Mouse (Mus musculus): ENCODE measurements at regions not wholly inside any gene's neighbourhood (a gene's known extent, or its start where the extent isn't known, plus 50 kb on each side); places are given as distances from the start of the nearest gene placed in this dataset.

DNA sequence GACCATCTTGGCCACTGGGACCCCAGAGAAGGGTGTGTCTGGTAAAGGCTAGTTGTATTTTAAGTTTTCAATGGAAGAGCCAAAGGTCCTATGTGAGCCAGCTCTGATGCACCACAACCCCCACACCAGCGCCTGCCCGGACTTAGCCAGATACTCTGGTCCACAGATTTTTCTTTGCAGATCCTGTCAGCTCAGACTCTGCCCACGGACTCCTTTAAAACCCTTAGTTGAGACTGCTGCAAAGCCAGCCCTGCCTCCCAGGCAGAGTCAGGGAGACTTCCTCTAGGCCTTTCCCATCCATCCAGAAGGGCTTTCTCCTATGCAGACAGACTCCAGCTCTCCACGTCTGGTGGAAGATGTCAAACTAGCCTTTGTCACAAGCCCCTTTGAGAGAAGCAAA, 115.2 kb downstream of the Vegfa start:
- no peak overlapping the region for H3K27ac ChIP-seq (ENCODE audit: low read depth)
- no peak for DNase-seq
- TF ChIP-seq CTCF (IDR thresholded peaks at IDR 0.05; ENCODE audit: low read depth), result no peak
- H3K4me3 ChIP-seq (ENCODE audit: low read depth, low read length), result no peak overlapping the region
- WGBS, result 67% methylated on average over 4 of the region's 4 CpGs
- ATAC-seq (ENCODE audit: insufficient read depth), result no peak
- H3K9me3 ChIP-seq (ENCODE audit: low read depth, low read length), result 0 out of 2 replicates have a peak, but pooled peaks cover 5% of the 10 kb centered on the region
- H3K9ac ChIP-seq, result no peak overlapping the region
- no peaks in the 10 kb centered on the region for H3K36me3 ChIP-seq (ENCODE audit: insufficient read depth)
- H3K27me3 ChIP-seq (ENCODE audit: insufficient read depth, low read length), result no peaks in the 10 kb centered on the region
- H3K4me2 ChIP-seq, result no peak overlapping the region
- no peaks in the 10 kb centered on the region for H3K4me1 ChIP-seq (ENCODE audit: insufficient read depth)

GRCm38 (mm10) chr17:45914706-45915240, 117.4 kb downstream of the Vegfa start:
- Histone ChIP-seq H3K4me2 (no peak overlapping the region), H3K27me3 (ENCODE audit: insufficient read depth, low read length) (no peaks in the 10 kb centered on the region), H3K27ac (ENCODE audit: low read depth) (no peak overlapping the region), H3K36me3 (ENCODE audit: insufficient read depth) (no peaks in the 10 kb centered on the region), H3K9me3 (ENCODE audit: low read depth, low read length) (0 out of 2 replicates have a peak, but pooled peaks cover 5% of the 10 kb centered on the region), H3K4me1 (ENCODE audit: insufficient read depth) (no peaks in the 10 kb centered on the region), H3K4me3 (ENCODE audit: low read depth, low read length) (no peak overlapping the region), H3K9ac (no peak overlapping the region)
- TF ChIP-seq CTCF (IDR thresholded peaks at IDR 0.05; ENCODE audit: low read depth), result no peak
- DNase-seq (no peak), ATAC-seq (ENCODE audit: insufficient read depth) (no peak)
- WGBS, result 86% methylated on average over 9 of the region's 9 CpGs

DNA sequence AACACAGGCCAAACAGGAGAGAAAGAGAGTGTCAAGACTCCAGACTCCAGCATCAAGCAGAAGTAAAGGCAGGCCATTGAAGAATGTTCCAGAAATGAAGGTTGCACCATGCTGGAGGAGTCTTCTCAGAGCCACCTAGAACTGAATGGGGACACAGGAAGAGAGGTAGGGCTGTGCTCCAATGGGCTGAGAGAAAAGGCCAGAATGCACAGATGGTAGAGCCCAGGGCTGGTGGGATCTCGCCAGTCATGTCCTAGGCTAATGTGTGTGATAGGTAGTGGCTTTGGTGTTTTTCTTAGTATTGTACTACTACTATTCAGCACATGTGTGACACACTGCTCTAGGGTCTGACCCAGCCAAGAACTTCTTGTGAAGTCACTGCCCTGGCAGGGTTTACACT, 117.9 kb downstream of the Vegfa start:
- Histone ChIP-seq H3K4me2 (no peak overlapping the region), H3K9me3 (ENCODE audit: low read depth, low read length) (0 out of 2 replicates have a peak, but pooled peaks cover 5% of the 10 kb centered on the region), H3K9ac (no peak overlapping the region), H3K4me1 (ENCODE audit: insufficient read depth) (no peaks in the 10 kb centered on the region), H3K27ac (ENCODE audit: low read depth) (no peak overlapping the region), H3K4me3 (ENCODE audit: low read depth, low read length) (no peak overlapping the region), H3K27me3 (ENCODE audit: insufficient read depth, low read length) (no peaks in the 10 kb centered on the region), H3K36me3 (ENCODE audit: insufficient read depth) (no peaks in the 10 kb centered on the region)
- ATAC-seq (ENCODE audit: insufficient read depth) (no peak), DNase-seq (no peak)
- WGBS, result 71% methylated on average over 1 of the region's 1 CpGs
- TF ChIP-seq CTCF (IDR thresholded peaks at IDR 0.05; ENCODE audit: low read depth), result no peak

- TF ChIP-seq CTCF (IDR thresholded peaks at IDR 0.05; ENCODE audit: low read depth), result no peak
- Histone ChIP-seq H3K4me3 (ENCODE audit: low read depth, low read length) (no peak overlapping the region), H3K36me3 (ENCODE audit: insufficient read depth) (no peaks in the 10 kb centered on the region), H3K27ac (ENCODE audit: low read depth) (no peak overlapping the region), H3K9ac (no peak overlapping the region), H3K4me1 (ENCODE audit: insufficient read depth) (no peaks in the 10 kb centered on the region), H3K27me3 (ENCODE audit: insufficient read depth, low read length) (no peaks in the 10 kb centered on the region), H3K4me2 (no peak overlapping the region), H3K9me3 (ENCODE audit: low read depth, low read length) (0 out of 2 replicates have a peak, but pooled peaks cover 5% of the 10 kb centered on the region)
- no peak for DNase-seq
- WGBS, result 89% methylated on average over 4 of the region's 4 CpGs
- ATAC-seq (ENCODE audit: insufficient read depth), result no peak
Measured at GRCm38 (mm10) chr17:45913671-45914070, 118.5 kb downstream of the Vegfa start.

DNA sequence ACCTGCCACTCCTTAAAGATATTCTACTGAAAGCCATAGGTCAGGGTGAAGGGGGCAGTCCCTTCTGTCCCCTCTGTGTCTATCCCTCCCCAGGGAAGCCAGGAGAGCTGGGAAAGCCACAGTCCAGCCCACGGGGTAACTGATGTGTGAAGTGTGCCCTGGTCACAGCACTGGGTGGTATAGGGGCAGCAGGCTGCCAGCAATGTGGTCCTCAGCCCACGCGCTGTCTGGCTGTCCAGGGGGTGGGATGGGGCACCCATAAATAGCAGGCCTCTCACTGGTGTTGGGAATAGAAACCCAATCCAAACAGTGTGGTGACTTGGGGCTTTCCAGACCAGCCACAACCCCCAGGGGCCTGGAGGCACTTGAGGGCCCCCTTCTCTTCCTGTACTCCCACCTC, 120.0 kb downstream of the Vegfa start:
- TF ChIP-seq CTCF (IDR thresholded peaks at IDR 0.05; ENCODE audit: low read depth), result no peak
- ATAC-seq (ENCODE audit: insufficient read depth), result no peak
- H3K4me1 ChIP-seq (ENCODE audit: insufficient read depth), result no peaks in the 10 kb centered on the region

GRCm38 (mm10) chr17:45911201-45911731, 120.9 kb downstream of the Vegfa start:
- Histone ChIP-seq H3K9me3 (ENCODE audit: low read depth, low read length) (0 out of 2 replicates have a peak, but pooled peaks cover 5% of the 10 kb centered on the region), H3K4me1 (ENCODE audit: insufficient read depth) (no peaks in the 10 kb centered on the region), H3K27ac (ENCODE audit: low read depth) (no peak overlapping the region), H3K4me2 (no peak overlapping the region), H3K9ac (no peak overlapping the region), H3K4me3 (ENCODE audit: low read depth, low read length) (no peak overlapping the region), H3K27me3 (ENCODE audit: insufficient read depth, low read length) (no peaks in the 10 kb centered on the region), H3K36me3 (ENCODE audit: insufficient read depth) (no peaks in the 10 kb centered on the region)
- ATAC-seq (ENCODE audit: insufficient read depth) (no peak), DNase-seq (no peak)
- TF ChIP-seq CTCF (IDR thresholded peaks at IDR 0.05; ENCODE audit: low read depth), result no peak
- 82% methylated on average over 13 of the region's 13 CpGs for WGBS

More for the DNA sequence above, 120.0 kb downstream of the Vegfa start:
- Histone ChIP-seq H3K27ac (ENCODE audit: low read depth) (no peak overlapping the region), H3K27me3 (ENCODE audit: insufficient read depth, low read length) (no peaks in the 10 kb centered on the region), H3K4me3 (ENCODE audit: low read depth, low read length) (no peak overlapping the region), H3K9me3 (ENCODE audit: low read depth, low read length) (0 out of 2 replicates have a peak, but pooled peaks cover 5% of the 10 kb centered on the region), H3K9ac (no peak overlapping the region), H3K36me3 (ENCODE audit: insufficient read depth) (no peaks in the 10 kb centered on the region), H3K4me2 (no peak overlapping the region)
- DNase-seq, result no peak
- WGBS, result 91% methylated on average over 3 of the region's 3 CpGs

- Histone ChIP-seq H3K4me3 (ENCODE audit: low read depth, low read length) (no peak overlapping the region), H3K27ac (ENCODE audit: low read depth) (no peak overlapping the region), H3K27me3 (ENCODE audit: insufficient read depth, low read length) (no peaks in the 10 kb centered on the region), H3K36me3 (ENCODE audit: insufficient read depth) (no peaks in the 10 kb centered on the region), H3K4me2 (no peak overlapping the region), H3K9me3 (ENCODE audit: low read depth, low read length) (0 out of 2 replicates have a peak, but pooled peaks cover 5% of the 10 kb centered on the region), H3K9ac (no peak overlapping the region), H3K4me1 (ENCODE audit: insufficient read depth) (no peaks in the 10 kb centered on the region)
- ATAC-seq (ENCODE audit: insufficient read depth) (no peak), DNase-seq (no peak)
- 79% methylated on average over 3 of the region's 3 CpGs for WGBS
- TF ChIP-seq CTCF (IDR thresholded peaks at IDR 0.05; ENCODE audit: low read depth), result no peak
Measured at GRCm38 (mm10) chr17:45910245-45910644, 121.9 kb downstream of the Vegfa start.
